Mouse (Mus musculus) kidney, adult 9 months (tissue): ENCODE measurements at regions not wholly inside any gene's neighbourhood (a gene's known extent, or its start where the extent isn't known, plus 50 kb on each side); places are given as distances from the start of the nearest gene placed in this dataset.
A peak's percentile ranks its signal among the peaks of the same experiment; 100 is the strongest.

Experiments
- DNase-seq: peaks from one replicate; pipeline ENCODE4 v3.0.0; 2022

DNA sequence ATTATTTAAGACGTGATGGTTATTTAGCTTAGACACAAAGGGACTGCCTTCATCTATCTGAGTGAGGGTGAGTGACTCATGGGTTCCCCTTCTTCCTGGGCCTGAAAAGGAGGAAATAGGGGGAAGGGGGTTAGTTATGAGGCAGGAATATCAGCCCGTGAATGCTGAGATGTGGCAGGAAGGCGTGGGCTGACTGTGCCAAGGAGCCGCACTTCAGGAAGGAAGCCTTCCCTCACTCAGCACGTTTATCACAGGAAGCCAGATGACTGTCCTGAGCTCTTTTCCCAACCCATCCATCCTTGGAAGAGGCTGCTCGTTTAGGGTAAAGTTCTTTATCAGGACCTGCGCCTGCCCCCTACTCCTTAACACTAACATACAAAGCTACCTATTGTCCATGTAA is 403.5 kb downstream of the Plk2 start:
- no peak for DNase-seq

DNA sequence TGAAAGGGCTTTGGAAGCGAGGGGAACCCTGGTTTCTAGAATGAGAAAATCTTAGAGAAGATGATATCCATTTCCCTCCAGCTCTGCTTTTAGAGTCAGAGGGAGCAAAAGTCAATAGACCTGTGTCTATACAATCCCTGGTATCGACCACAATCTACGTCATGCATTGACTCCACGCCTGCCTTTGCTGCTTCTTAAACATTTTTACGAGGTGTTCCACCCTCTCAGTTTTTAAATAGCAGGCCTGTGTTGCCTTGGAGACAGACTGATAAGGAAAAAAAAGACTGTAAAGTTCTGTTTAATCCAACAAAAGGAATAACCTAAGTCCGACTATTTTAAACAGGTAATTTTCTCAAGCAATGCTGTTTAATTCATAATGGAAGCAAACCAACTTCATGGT is 408.0 kb downstream of the Plk2 start:
- DNase-seq, result no peak

DNA sequence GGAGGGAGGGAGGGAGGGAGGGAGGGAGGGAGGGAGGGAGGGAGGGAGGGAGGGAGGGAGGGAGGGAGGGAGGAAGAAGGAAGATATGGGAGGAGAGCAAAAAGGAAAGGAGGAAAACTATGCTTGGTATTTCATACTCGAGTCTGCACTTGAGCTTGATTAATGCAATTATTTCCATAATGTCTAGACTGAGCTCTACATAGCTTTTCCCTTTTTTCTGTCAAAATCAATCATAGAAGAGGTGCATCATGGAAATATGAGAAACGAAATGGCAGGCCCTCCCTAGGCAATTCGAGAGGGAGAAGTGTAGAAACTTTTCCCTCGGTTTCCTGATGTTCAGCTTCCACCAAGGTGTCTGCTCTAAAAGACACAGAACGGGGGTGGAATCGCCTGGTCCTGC is 417.6 kb downstream of the Plk2 start:
- no peak for DNase-seq

DNA sequence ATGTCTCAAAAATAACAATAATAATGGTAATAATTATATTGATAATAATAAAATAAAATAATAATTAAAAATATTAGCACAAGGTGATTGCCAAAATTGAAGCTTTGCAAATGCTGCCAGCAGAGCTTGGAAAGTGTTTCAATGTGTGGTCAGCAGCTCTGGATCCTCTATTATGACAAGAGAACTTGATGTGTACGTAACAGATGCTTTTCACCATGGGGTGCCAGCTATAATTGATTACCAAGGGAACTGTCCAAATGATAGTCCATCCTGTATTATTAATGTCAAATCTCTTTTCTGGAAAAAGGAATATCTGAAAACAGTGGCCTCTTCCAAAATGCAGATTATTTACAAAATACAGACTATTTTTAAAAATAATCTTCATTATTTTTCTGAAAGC is 419.2 kb downstream of the Plk2 start:
- DNase-seq, result no peak

DNA sequence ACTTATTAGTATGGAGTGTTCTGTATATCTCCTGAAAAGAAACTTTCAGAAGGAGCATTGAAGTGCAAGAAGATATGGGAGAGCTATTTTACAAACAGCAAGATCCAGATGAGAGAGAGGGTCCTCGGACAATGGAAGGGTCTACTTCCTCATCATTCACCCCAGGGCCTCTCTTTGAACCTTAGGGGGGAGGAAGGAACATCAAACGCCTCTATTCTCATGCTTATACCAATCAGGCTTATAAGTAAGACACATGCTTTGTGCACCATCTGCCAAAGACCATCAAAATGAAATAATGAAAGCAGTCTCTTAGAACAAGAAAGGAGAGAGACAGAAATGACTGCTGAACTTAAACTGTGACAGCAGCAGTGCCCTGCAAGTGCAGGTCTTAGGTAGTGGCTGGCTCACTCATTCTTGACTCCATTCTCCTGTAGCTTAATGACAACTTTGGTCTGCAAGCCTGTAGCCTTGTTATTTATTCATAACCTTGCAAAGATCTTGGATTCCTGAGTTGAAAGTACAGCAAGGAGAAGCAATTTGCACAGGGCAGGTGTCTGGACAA is 424.5 kb downstream of the Plk2 start:
- no peak for DNase-seq

DNA sequence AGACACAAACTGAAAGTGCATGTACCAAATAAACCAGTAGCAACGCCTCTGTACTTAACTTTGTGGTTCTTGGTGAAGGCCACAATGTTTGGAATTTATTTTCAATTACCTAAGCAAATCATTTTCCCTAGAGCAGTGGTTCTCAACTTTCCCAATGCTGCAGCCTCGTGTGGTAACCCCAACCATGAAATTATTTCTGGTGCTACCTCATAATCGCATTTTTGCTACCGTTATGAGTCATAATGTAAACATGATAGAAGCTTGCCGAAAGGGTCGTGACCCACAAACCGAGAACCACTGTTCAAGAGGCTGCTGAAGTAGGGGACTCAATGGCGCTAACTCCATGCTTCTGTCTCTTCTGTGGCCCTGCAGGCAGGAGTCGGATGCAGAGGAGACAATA is 429.9 kb upstream of the Actbl2 start:
- DNase-seq, result no peak

DNA sequence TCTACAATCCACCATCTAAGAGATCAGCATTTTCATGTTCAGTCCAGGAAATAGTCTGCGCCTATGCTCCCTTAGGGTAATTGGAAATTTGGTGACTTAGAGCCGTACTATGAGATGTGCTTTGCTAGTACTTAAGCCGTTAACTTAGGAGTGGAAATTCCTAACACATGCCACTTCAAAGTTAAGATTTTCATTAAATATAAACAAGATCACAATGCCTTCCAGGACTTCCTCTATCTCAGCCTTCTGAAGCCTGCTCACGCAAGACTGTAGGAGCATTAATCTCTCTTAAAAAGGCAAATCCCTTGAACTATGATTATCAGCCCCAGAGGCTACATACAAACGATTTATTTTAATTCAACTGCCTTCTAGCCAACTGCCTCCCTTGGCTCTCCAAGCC is 422.4 kb upstream of the Actbl2 start:
- no peak for DNase-seq

DNA sequence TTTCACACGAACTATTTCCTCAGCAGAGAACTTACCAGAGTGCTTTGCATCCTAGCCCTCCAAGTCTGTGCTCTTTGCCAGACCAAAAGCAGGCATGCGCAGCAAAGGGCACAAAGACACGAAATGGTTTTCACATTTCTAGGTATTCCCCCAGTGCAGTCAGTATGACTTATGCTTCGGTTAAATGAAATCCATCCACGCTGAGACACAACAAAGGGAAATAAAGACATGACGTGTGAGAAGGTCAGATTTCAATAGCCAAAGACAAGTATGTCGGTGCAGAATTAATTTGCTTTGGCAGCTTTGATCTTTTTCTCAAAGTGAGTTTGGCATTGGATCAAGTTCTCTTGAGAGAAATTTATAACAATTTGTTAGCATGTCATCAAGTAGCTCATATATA is 417.9 kb upstream of the Actbl2 start:
- no peak for DNase-seq

DNA sequence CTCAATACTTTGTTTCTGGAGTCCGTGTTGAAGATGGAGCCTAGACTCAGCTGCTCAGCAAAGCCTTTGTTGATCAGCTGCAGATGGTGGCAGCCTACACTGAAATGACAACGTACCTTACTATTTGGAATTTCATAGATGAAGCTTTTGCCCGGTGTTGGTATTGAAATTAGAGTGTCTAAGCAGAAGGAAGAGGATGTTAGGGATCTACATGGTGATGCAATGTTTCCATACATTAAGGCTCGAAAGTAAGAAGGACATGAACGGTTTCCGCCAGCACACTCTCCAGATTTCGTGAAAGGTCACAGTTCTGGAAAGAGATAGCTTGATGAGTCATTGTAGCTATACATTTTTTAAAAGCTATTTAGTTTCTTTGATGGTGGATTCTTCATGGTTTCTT is 412.9 kb upstream of the Actbl2 start:
- DNase-seq, result no peak

DNA sequence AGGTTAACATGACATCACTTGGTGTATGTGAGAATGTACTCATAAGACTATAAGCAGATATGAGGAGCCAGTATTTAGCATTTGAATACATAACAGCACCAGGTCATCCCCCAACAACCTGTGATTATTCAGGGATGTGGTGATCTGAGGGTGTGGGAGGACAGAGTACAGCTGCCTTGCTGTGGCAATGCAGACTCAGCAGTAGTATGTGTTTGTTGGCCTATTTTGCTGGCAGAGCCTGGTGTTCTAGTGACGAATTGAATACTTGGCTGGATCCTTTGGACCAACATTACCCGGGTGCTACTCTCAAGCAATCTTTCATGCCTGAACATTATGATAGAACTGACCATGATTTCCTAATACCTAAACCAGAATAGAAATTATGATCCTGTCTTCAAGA is 409.1 kb upstream of the Actbl2 start:
- peak; percentile 12 for DNase-seq

DNA sequence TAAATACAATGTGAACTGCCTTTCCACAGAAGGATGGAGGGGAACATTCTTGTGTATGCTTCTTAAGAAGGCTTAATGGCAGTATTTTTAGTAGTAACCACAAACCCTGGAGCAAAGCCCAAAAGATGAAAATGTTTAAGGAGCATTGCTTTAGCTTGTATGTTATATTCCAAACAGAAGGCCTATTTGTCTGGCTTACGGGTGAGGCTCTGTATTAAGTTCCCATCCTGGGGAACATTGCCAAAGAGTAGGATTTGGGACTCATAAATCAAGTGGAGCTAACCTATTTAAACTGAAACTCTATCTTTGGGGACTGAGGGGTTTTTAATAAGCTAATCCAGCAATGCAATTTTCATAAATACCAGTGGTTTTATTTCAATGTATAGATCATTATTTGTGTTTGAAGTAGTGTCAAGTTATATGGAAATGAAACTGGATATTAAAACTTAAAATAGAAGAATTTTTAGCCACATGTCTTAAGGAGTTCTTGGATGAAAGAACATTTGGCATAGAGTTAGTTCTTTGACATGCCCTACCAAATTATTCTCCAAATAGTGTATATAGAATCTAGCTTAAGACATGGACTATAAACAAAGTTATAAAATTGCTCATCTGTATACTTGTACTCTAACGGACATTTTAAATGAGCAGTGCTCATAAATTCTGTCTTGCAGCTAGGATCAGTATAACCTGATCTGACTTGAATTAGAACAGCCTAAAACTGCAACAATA is 401.7 kb upstream of the Actbl2 start:
- DNase-seq, result no peak

DNA sequence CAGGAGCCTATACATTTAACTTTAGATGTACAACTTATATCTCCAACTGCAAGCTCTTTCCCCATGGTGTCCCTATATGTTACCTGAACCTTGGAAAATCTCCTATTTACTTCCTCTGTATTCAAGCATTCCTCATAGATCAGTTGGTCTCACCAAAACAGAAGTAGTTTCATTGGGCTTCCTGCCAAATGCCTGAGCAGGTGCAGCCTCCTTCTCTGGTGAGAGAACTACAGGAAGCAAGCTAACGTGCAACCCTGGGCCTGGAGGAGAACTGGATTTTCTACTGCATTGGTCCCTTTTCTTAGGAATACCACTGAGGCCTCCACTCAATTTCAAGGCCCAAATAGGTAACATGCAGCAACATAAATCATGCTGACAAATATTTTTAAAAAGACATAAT is 400.6 kb upstream of the Actbl2 start:
- DNase-seq, result no peak

DNA sequence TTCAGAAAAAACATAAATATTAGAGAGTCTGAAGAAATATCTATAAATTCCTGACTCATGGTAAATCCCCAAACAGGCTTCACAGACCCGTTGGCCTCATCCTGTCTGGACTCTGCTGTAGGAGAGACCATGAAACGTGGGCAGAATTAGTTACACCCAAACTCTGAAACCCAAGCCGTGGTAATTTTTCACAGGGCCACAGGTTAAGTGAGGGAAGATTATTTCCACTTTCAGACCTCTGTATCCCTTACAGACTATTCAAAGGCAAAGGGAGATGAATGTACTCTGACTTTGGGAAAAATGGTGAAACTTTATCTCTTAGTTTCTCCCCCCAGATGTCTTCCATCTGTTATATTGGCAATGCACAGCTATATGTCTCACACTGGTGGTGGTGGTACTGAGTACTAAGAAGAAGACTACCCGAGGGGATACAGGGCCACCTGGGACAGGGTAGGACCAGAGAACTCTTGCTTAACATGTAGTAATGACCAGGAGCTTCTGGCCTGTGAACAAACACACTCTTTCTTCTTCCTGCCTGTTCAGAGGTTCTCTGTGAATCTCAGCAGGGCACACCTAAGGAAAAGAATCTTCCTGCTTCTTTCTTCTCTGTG is 388.8 kb upstream of the Actbl2 start:
- no peak for DNase-seq

DNA sequence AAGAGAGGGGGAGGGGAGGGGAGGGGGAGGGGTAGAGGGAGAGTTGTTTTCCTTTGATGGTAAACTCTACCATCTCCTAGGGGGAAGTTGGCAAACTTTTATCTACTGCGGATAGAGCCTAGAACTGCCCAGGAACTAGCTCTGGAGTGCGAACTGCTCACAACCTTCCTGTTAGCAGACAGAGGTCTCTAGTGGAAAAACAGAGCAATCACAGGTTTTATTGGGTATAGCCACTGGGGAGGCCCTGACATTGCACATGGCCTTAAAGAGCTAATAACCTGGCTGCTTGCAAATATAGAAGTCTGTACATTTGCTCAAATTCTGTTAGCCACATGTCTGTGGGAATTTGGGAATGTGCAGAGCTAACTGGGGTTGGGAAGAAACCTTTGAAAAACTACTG is 388.1 kb upstream of the Actbl2 start:
- peak; percentile 14 for DNase-seq

DNA sequence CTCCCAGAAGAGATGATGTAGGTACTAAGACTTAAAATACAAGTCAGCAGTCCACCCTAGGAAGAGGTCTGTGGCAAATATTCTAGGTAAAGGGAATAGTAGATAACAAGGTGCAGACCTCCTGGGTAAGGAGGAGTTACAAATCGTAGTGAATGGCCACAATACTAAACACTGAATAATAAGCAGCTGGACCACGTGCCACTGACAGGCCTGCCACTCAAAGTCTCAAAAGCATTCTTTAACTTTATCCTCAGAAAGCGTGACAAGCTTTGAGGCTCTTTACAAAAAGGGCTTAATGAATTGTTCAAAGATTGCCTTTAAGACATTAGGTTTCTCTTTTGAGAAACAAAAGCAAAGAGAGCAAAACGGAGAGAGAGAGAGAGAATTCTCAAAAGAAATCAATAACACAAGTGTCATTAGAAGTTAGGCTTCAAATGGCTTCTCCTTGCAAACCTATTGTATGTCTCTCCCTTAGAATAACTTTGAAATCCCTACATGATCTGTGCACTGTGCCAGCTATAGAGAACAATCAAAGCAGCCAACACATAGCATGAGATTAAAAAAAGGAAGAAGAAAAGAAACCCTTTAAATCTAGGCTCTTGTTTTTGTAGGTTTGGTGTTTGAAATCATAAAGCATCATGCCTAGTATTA is 383.6 kb upstream of the Actbl2 start:
- DNase-seq, result no peak

DNA sequence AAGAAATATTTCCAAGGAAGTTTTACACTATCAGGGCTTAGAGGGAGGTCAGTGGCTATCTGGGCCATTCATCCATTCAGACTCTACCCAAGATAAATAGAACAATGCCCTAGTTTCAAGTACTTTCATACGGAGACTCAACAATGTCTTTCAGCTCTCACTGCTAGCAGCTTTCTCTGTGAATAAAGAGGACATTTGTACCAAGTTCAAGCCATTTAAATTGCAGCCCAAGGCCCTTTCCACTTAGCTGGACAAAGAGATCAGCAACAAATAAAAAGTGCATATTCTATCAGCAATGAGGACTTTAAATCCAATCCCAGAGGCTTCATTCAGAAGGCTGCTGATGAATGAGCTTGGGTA is 383.1 kb upstream of the Actbl2 start:
- DNase-seq, result no peak

DNA sequence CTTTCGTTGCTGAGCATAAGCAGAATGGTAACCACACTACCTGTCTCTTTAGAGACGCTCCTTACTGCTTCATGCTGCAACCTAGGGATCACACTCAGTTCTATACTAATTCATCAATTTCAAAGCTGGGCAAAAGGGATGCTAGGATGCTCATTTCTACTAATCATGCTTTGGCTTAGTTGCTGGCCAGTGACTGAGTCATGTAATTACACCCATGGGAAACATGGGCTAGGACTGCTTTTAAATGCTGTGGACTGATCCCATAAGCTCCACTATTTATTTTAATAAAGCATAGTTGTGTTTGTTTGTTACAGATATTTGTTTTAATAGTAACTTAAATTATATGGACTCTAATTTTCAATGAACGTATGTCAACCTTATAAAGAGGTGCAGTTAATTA is 373.2 kb upstream of the Actbl2 start:
- no peak for DNase-seq

DNA sequence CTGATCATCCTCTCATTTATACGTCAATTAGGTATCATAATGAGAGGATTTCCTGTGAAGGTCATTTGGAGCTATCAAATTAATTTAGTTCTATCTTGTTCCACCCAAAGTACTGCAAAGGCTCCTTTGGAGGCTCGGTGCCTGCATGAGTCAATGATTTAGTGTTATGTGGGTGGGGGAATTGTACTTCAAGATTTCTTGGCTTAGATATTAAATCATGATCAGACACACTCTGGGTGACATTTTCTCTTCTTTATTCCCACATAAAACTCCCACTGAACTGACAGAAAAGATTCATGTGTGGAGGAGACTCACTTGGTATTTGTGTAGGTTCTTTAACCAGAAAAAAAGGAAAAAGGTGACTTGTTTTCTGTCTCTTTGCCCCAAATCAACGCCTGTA is 372.6 kb upstream of the Actbl2 start:
- DNase-seq, result no peak

DNA sequence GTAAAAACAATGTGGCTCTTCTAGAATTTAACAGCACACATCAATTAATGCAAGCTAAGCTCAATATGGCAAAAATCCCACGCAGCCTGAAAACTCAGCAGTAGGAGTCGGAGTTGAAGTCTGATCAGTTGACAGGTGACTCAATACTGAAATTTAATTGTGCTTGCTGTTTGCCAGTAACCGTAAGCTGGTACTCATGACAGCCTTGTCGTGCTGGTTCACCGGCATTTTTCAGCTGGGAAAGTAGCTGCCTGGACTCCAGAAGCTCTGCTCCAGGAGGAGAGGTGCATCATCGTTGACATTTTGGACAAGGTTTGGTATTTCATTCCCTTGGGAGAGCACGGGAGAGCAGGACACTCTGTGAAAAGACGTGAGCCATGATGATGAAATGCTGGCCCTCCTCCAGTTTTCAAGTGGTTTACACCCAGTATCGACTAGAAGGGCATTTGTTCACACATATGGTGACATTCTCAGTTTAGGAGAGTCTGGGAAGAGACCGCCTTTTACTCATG is 372.1 kb upstream of the Actbl2 start:
- no peak for DNase-seq

DNA sequence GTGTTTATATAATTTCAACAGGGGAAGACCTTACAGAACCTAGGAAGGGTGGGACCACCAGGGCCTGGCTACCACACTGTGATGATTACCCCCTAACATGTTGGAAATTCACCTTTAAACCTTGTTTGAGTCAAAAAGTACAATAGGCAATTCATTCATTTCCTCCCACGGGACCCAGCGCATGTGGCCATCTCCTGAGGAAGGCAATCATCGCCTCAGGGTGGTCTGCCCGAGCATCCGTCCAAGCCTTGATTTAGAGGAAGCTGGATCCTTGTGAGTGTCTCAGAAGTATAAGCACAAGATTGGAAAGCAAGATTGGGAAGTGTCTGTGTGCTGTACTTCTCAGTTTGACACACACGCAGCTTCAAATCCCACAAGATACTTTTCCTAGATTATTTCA is 360.9 kb upstream of the Actbl2 start:
- peak; percentile 27 for DNase-seq

DNA sequence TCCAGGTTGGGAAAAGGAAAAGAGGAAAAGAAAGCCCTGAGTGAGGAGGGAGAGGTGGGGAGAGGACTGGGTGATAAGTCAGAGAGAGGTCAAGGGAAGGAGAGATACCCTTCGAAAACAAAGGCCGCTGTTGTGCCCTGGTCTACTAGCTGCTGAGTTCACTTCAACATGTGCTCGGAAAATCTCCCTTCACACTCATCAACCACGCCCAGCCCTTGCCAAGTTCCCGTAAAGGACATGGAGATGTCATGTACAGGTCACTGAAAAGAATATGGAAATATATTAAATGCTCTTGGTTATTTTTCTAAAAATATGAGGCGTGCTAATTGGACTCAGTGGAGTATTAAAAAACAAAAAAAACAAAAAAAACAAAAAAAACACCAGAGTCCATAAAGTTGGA is 359.5 kb upstream of the Actbl2 start:
- DNase-seq, result no peak

DNA sequence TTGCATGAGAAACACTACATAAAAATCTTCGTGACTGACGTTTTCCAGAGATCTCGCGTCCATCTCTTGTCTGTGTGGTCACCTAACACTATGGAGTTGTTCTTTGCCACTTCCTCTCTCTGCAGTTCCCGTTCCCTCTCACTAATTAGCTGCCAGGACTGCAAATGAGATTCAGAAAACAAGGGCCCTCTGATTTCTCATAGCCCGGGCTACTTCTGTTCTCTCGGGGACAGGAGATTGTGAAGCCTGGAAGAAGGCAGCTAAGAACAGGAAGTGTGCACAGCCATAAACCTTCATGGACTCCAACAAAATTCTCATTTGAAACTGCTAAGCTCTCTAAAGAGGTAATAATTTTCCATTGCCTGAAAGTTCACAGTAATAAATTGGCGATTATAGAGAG is 358.9 kb upstream of the Actbl2 start:
- no peak for DNase-seq

DNA sequence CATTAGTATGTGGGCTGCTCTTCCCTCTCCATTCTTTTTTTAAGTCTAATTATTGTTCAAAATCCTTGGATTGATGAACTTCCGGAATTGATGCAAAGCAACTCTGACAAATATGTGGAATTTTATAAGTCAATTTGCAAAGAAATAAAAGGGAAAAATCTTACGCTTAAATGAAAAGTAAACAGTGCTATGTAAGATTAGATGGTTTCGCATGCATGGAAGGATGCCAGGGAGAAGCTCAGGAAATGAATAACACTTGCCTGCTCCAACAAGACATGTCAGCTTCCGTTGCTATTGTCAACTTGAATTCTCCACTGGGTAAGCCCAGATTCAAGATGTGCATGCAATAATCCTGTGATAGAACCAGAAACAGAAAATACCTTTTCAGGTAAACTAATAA is 357.2 kb upstream of the Actbl2 start:
- DNase-seq, result peak; percentile 35

DNA sequence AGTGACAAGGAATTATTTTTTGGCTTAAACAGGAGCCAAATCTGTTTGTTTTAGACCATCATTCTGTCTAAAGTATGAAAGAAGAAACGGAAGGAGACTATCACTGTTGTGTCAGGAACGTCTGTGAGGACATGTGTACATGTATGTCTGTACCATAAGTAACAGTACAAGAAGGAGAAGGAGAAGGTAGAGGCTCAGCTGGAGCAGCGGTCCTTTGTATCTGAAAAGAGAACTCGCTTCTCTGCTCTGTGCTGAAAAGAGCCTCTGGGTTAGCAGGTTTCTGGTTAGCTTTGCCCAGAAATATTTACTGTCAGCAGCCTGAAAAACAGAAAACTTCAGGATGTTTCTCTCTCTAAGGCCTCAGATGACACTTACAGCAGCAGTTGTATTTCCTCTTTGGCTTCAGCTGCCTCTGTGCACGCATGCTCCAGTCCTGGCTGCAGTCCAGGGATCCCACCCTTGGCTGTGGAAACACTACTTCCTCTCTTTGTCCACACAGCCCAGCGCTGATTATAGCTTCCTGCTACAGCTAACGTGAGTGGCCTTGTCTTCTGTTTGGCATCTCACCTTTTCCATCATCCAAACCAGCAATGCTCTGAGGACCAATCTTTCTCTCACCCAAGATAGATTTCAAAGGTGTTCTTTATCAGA is 351.7 kb upstream of the Actbl2 start:
- DNase-seq, result peak; percentile 86
